Mouse (Mus musculus) embryonic facial prominence, embryonic 14.5 days (tissue): Measurements from ENCODE around the gene Slc22a1. TPM values are rescaled to one million over a fixed set of nuclear protein-coding genes. Genes with fewer than 3 reads are reported as not detected.
A peak's percentile ranks its signal among the peaks of the same experiment; 100 is the strongest.

Experiments
- ATAC-seq: fragments of 200-750 bp; cut with Nextera tagmentation; 2 replicates; pipeline ENCODE4 v1.8.0; 2017; ENCODE audit warnings: low read depth, moderate number of reproducible peaks, moderate TSS enrichment
- DNase-seq: peaks from one replicate; pipeline ENCODE4 v3.0.0-alpha.2; 2015; ENCODE audit warnings: low spot score
- H3K27ac ChIP-seq: fragments of 300-500 bp; sonication (generic); replicated peaks from 2 replicates; pipeline ENCODE4 v1.5.1; 2014; ENCODE audit warnings: low read depth, mild to moderate bottlenecking, low read length, moderate library complexity
- H3K27me3 ChIP-seq: fragments of 300-500 bp; sonication (generic); replicated peaks from 2 replicates; pipeline ENCODE4 v1.6.1; 2014; ENCODE audit warnings: low read length; ENCODE audit not compliant: control insufficient read depth, insufficient read depth
- H3K36me3 ChIP-seq: fragments of 300-500 bp; sonication (generic); 2 replicates; pipeline ENCODE4 v1.6.1; 2014; ENCODE audit warnings: low read length, mixed read lengths; ENCODE audit not compliant: control insufficient read depth, insufficient read depth
- H3K4me1 ChIP-seq: fragments of 300-500 bp; sonication (generic); 2 replicates; pipeline ENCODE4 v1.6.1; 2014; ENCODE audit warnings: antibody characterized with exemption, low read length; ENCODE audit not compliant: control insufficient read depth, insufficient read depth
- H3K4me2 ChIP-seq: fragments of 300-500 bp; sonication (generic); 2 replicates; pipeline ENCODE4 v1.6.1; 2014; ENCODE audit warnings: low read depth, mild to moderate bottlenecking, low read length, moderate library complexity, mixed read lengths
- H3K4me3 ChIP-seq: fragments of 300-500 bp; sonication (generic); 2 replicates; pipeline ENCODE4 v1.5.1; 2014; ENCODE audit warnings: low read depth, mild to moderate bottlenecking, low read length
- H3K9ac ChIP-seq: fragments of 300-500 bp; sonication (generic); 2 replicates; pipeline ENCODE4 v1.6.1; 2014; ENCODE audit warnings: low read depth, mild to moderate bottlenecking, low read length, moderate library complexity, mixed read lengths
- H3K9me3 ChIP-seq: fragments of 300-500 bp; sonication (generic); 2 replicates; pipeline ENCODE4 v1.6.1; 2016; ENCODE audit warnings: low read length; ENCODE audit not compliant: control insufficient read depth
- WGBS: fragments of 180-500 bp; shearing (Covaris S2); extraction: QIAGEN DNeasy Blood & Tissue Kit; methylation state at CpG from one replicate; pipeline ENCODE4 v1.1.7; 2014; 5-methylcytosine and 5-hydroxymethylcytosine counted together
- polyA plus RNA-seq: library from polyadenylated mRNA; unstranded; fragments of >200 nt; fragmentation: Nextera tagmentation; extraction: Ambion mirVana; gene quantifications from 2 replicates; pipeline ENCODE4 v1.2.1, GENCODE M21; 2014

The Slc22a1 gene
- polyA plus RNA-seq, 1 experiment from 2014 or later = 0.31 TPM

DNA sequence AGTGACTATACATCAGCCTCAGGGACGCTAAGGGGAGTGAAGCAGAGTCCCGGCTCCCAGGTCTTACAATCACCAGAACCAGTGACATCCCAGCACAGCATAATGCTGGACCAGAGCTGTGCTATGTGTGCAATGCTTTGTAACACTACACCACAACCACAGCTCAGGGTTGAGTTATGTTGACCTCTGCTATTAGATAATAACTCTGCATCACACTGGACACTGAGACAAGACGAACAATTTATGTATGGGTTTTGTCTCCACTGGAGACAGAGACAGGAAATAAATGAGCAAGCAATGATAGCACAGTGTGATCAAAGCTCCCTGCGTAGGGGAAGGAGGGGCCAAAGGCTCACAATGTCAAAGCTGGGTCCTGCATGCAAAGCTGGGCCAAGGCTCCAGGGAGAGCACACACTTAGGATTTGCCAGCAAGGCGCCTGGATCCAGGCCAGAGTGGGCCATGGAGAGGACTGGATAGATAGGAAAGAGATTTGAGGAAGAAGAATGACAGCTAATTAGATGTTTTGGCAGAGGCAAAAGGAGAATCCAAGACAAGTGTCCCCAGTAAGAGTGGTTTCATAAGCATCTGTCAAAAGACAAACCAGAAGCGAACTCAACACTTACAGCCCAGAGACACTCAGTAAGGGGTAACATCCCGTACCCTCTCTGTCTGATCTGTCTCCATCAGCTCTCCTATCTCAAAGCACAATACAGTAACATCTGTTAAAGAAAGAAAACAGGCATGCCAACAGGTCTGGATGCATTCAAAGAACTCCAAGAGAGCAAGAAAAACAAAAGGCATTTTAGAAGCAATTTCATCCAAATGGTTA, 43.6 kb downstream of the Slc22a1 start:
- Histone ChIP-seq H3K4me1 (0 out of 2 replicates have a peak, but pooled peaks cover 11% of the 10 kb centered on the region), H3K4me2 (no peak overlapping the region), H3K27me3 (no peaks in the 10 kb centered on the region), H3K27ac (no peak overlapping the region), H3K4me3 (no peak overlapping the region), H3K36me3 (no peaks in the 10 kb centered on the region), H3K9me3 (no peaks in the 10 kb centered on the region), H3K9ac (no peak overlapping the region)
- DNase-seq (peak; percentile 8), ATAC-seq (no peak)
- 28% methylated on average over 7 of the region's 7 CpGs for WGBS

- H3K4me2 ChIP-seq = no peak overlapping the region
- DNase-seq (peak; percentile 9), ATAC-seq (no peak)
- 0 out of 2 replicates have a peak, but pooled peaks cover 11% of the 10 kb centered on the region for H3K4me1 ChIP-seq
- 0 out of 2 replicates have a peak, but pooled peaks cover under 1% of the 10 kb centered on the region for H3K9me3 ChIP-seq
- no peaks in the 10 kb centered on the region for H3K36me3 ChIP-seq
- H3K27ac ChIP-seq = no peak overlapping the region
- no peak overlapping the region for H3K4me3 ChIP-seq
- no peak overlapping the region for H3K9ac ChIP-seq
- H3K27me3 ChIP-seq = no peaks in the 10 kb centered on the region
- 19% methylated on average over 6 of the region's 6 CpGs for WGBS
Measured at GRCm38 (mm10) chr17:12630976-12631730, 44.5 kb downstream of the Slc22a1 start.

GRCm38 (mm10) chr17:12627983-12628382, 47.6 kb downstream of the Slc22a1 start:
- H3K27me3 ChIP-seq = no peaks in the 10 kb centered on the region
- peaks cover 17% of the 10 kb centered on the region for H3K9me3 ChIP-seq
- H3K4me2 ChIP-seq = no peak overlapping the region
- WGBS = 82% methylated on average over 4 of the region's 4 CpGs
- no peak overlapping the region for H3K27ac ChIP-seq
- no peak overlapping the region for H3K4me3 ChIP-seq
- H3K36me3 ChIP-seq = no peaks in the 10 kb centered on the region
- H3K4me1 ChIP-seq = 0 out of 2 replicates have a peak, but pooled peaks cover 11% of the 10 kb centered on the region
- no peak overlapping the region for H3K9ac ChIP-seq
- no peak for ATAC-seq
- no peak for DNase-seq

- H3K27ac ChIP-seq = no peak overlapping the region
- DNase-seq (no peak), ATAC-seq (no peak)
- 67% methylated on average over 2 of the region's 2 CpGs for WGBS
- H3K4me2 ChIP-seq = no peak overlapping the region
- no peak overlapping the region for H3K4me3 ChIP-seq
- no peaks in the 10 kb centered on the region for H3K27me3 ChIP-seq
- H3K9ac ChIP-seq = no peak overlapping the region
- no peaks in the 10 kb centered on the region for H3K4me1 ChIP-seq
- no peaks in the 10 kb centered on the region for H3K36me3 ChIP-seq
- H3K9me3 ChIP-seq = peaks cover 2% of the 10 kb centered on the region; the same call in 1 of the 2 replicates
Measured at GRCm38 (mm10) chr17:12619641-12620040, 56.0 kb downstream of the Slc22a1 start.

DNA sequence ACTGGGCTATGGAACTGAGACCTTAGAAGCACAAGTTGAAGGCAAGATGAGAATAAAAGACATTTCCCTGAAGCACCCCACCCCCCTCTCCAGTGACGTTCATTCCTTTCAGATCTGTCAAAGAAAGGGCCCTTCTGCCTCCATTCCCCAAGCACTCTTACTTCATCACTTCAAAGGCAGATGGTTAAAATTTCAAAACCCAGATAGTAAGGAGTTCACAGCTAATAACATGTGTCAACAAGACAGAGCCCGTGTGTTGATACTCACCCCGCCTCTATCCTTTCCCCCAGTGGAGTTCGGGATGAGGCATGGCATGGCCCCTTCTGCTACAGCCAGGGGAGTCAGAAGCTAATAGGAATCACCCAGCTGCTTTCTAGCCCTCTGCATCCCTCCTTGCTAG, 60.2 kb downstream of the Slc22a1 start:
- H3K9me3 ChIP-seq = no peaks in the 10 kb centered on the region
- DNase-seq = no peak
- H3K4me1 ChIP-seq = no peaks in the 10 kb centered on the region
- no peaks in the 10 kb centered on the region for H3K36me3 ChIP-seq
- no peaks in the 10 kb centered on the region for H3K27me3 ChIP-seq
- no peak overlapping the region for H3K4me3 ChIP-seq
- WGBS = 45% methylated on average over 4 of the region's 4 CpGs
- H3K4me2 ChIP-seq = no peak overlapping the region
- no peak for ATAC-seq
- H3K27ac ChIP-seq = no peak overlapping the region
- no peak overlapping the region for H3K9ac ChIP-seq

DNA sequence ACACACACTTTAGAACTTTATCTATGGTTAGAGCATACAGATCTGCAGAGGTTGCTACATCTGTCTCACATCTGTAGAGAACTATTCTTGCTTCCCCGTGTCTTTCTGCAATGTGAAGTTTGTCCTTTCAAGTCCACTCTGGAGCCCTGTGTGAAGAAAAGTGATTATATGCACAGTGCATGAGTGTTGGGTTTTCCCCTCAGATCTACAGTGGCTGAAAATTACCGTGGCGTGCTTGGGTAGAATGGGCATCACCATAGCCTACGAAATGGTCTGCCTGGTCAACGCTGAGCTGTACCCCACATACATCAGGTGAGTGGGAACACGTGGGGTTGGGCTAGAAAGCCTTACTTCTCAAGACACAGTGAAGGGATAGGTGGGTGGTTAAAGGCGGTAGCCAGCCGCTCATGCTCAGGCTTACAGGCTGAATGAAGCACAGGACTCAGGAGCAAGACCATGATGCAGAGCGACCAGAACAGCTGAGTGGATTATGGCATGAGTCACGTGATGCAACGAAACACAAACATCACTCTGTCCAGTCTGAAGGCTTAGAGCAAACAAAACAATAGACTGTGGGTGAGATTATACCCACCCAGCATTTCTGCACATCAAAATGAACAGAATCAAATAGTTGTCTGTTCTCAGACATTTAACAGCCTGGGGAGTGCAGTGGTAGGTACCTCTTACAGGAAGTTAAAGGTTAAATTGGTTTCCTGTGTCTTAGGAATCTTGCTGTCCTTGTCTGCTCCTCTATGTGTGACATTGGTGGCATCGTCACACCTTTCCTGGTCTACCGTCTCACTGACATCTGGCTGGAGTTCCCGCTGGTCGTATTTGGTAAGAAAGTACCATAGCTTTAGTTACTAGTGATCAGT, 60.9 kb downstream of the Slc22a1 start:
- H3K9me3 ChIP-seq = no peaks in the 10 kb centered on the region
- H3K27ac ChIP-seq = no peak overlapping the region
- DNase-seq (no peak), ATAC-seq (no peak)
- WGBS = 81% methylated on average over 15 of the region's 15 CpGs
- H3K36me3 ChIP-seq = no peaks in the 10 kb centered on the region
- no peaks in the 10 kb centered on the region for H3K27me3 ChIP-seq
- no peak overlapping the region for H3K4me2 ChIP-seq
- no peak overlapping the region for H3K4me3 ChIP-seq
- no peak overlapping the region for H3K9ac ChIP-seq
- H3K4me1 ChIP-seq = no peaks in the 10 kb centered on the region

GRCm38 (mm10) chr17:12607202-12607601, 68.4 kb downstream of the Slc22a1 start:
- H3K4me2 ChIP-seq = no peak overlapping the region
- no peak overlapping the region for H3K4me3 ChIP-seq
- ATAC-seq (no peak), DNase-seq (no peak)
- no peaks in the 10 kb centered on the region for H3K4me1 ChIP-seq
- H3K27me3 ChIP-seq = no peaks in the 10 kb centered on the region
- H3K9ac ChIP-seq = no peak overlapping the region
- no peak overlapping the region for H3K27ac ChIP-seq
- H3K9me3 ChIP-seq = no peaks in the 10 kb centered on the region
- H3K36me3 ChIP-seq = no peaks in the 10 kb centered on the region

DNA sequence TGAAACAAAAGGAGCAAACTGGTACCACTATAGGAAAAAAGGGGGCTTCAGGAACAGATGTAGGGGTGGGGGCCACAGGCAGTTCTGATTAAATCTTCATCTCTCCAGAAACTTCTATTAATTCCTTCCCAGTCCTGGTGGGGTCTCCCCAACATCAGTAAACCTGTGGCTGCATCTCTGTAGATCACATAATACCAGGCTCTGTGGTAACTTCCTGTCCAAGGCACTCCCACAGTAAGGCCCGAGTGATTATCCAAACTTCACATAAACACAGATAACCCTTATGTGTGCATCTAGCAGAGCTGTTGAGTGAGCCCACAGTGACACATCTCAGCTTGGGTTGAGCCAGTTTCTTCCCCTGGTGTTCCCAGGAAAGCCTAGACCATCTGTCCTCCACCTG, 69.0 kb downstream of the Slc22a1 start:
- Histone ChIP-seq H3K4me1 (no peaks in the 10 kb centered on the region), H3K9ac (no peak overlapping the region), H3K9me3 (no peaks in the 10 kb centered on the region), H3K27ac (no peak overlapping the region), H3K27me3 (no peaks in the 10 kb centered on the region), H3K4me2 (no peak overlapping the region), H3K4me3 (no peak overlapping the region), H3K36me3 (no peaks in the 10 kb centered on the region)
- ATAC-seq (no peak), DNase-seq (no peak)
- 43% methylated on average over 1 of the region's 1 CpGs for WGBS
